Mouse (Mus musculus): ENCODE measurements around the gene Ncmap. TPM values are rescaled to one million over a fixed set of nuclear protein-coding genes. Genes with fewer than 3 reads are reported as not detected.
A peak's percentile ranks its signal among the peaks of the same experiment; 100 is the strongest.

Gene Ncmap
- total and polyA plus RNA-seq, 3 experiments = not detected

DNA sequence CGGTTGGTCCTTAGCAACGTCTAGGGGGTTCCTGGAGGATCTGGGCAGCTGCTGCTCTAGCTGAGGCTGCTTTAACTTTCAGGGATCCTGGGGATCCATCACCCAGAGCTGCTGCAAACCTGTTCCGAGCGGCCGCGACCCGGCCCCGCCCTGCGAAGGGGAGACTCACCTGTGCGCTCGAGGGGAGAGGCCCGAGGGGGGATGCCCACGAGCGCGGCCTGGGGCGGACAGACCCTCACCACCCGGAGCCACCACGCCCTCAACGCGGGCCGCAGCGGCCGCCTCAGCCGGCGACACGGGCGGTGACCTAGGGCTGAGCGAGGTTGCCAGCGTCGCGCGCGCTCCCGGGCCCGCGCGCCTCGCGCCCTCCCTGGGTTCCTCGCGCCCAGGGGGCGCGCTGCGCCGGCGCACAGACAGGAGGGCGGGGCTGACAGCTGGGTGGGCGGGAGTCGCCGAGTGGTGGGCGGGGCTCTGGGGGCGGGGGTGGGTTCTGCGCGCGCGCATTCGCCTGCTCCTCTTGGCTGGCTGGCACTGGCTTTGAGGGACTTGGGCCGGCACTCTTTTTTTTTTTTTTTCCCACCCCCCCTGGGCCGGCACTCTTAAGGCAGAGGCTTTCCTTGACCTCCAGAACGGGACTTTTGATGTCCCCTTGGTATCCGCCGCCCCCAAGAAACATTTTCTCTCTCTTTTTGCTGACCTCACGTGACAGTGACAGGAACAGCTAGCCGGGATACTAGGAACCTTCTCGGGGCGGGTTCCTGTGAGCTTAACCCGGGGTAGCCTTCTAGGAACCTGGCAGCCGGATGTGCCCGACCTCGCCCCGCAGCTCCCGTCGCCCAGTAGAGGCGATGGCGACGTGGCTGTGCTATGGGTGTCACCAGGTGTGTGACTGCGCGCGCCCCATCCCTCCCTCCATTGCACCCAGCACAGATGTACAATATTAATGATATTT, 35.7 kb upstream of the Ncmap start, which contains the start of gene Rcan3:
Rcan3 (minus strand) TSS at position 411 of the 952 bp plus-strand sequence.
- peak; percentile 65 for DNase-seq (ENCODE audit: extremely low read depth)
- Histone ChIP-seq H3K36me3 (replicated peaks in 1 of 2; ENCODE audit: control insufficient read depth in 1 of 2, insufficient read depth in 1 of 2, low read length in 1 of 2) (no peaks in the 10 kb centered on the region), H3K27me3 (replicated peaks) (peaks cover 3% of the 10 kb centered on the region), H3K4me2 (ENCODE audit: insufficient read depth, low read depth, poor library complexity, severe bottlenecking) (peak within 1 kb of the TSS; percentile 58), H3K4me1 (ENCODE audit: control insufficient read depth in 1 of 2, insufficient read depth in 2 of 2) (peaks cover 0 to 31% of the 10 kb centered on the region in 2 experiments; a peak in 2 of 4 replicates), H3K9ac (ENCODE audit: insufficient read depth, low read depth) (peak within 1 kb of the TSS; percentile 53), H3K4me3 (replicated peaks in 1 of 3; ENCODE audit: low read depth in 2 of 3, low read length in 2 of 3, poor library complexity in 1 of 3) (peak within 1 kb of the TSS; percentile 60 to 67 (median 64)), H3K27ac (ENCODE audit: insufficient read depth, low read depth) (no peak within 1 kb of the TSS), H3K79me2 (replicated peaks; ENCODE audit: control insufficient read depth, extremely low read depth, insufficient read depth, poor library complexity, severe bottlenecking) (no peaks in the 10 kb centered on the region), H3K9me3 (replicated peaks; ENCODE audit: low read length) (no peaks in the 10 kb centered on the region)
- peak; percentile 88 for TF ChIP-seq ZNF384 (IDR thresholded peaks at IDR 0.05; ENCODE audit: low read depth, low read length)
- no peak for TF ChIP-seq RAD21 (IDR thresholded peaks at IDR 0.05; ENCODE audit: low read depth, low read length)
- TF ChIP-seq JUN (IDR thresholded peaks at IDR 0.05; ENCODE audit: insufficient read depth, low read depth, low read length) = no peak
- no peak for TF ChIP-seq ZC3H11A (IDR thresholded peaks at IDR 0.05; ENCODE audit: low read depth, low read length)
- TF ChIP-seq MYC (IDR thresholded peaks at IDR 0.05; ENCODE audit: low read depth, low read length) = no peak
- TF ChIP-seq CHD2 (IDR thresholded peaks at IDR 0.05; ENCODE audit: low read length) = no peak
- no peak for TF ChIP-seq RCOR1 (conservative IDR thresholded peaks at IDR 0.05; ENCODE audit: low read depth, low read length)
- no peak for TF ChIP-seq MAFK (IDR thresholded peaks at IDR 0.05; ENCODE audit: insufficient replicate concordance, low read length)
- no peak for TF ChIP-seq ZKSCAN1 (IDR thresholded peaks at IDR 0.05; ENCODE audit: borderline replicate concordance, low read depth, low read length)
- TF ChIP-seq MEF2A (IDR thresholded peaks at IDR 0.05; ENCODE audit: borderline replicate concordance, low read depth, low read length) = no peak
- TF ChIP-seq NELFE (IDR thresholded peaks at IDR 0.05; ENCODE audit: low read depth, low read length) = peak; percentile 67
- TF ChIP-seq MXI1 (IDR thresholded peaks at IDR 0.05; ENCODE audit: low read depth, low read length) = peak; percentile 74
- TF ChIP-seq SMC3 (IDR thresholded peaks at IDR 0.05; ENCODE audit: low read depth, low read length) = no peak; the same call in 1 of the 2 replicates
- TF ChIP-seq TBP (conservative IDR thresholded peaks at IDR 0.05; ENCODE audit: low read depth, low read length) = no peak
- TF ChIP-seq UBTF (IDR thresholded peaks at IDR 0.05; ENCODE audit: low read depth, low read length) = 0 out of 2 replicates have a peak, but pooled peaks have one; percentile 50
- TF ChIP-seq POLR2AphosphoS2 (IDR thresholded peaks at IDR 0.05; ENCODE audit: low read depth, low read length) = no peak
- TF ChIP-seq EP300 (IDR thresholded peaks at IDR 0.05; ENCODE audit: low read length) = no peak
- peak; percentile 49 for TF ChIP-seq USF1 (IDR thresholded peaks at IDR 0.05; ENCODE audit: low read depth, low read length)
- TF ChIP-seq ELF1 (IDR thresholded peaks at IDR 0.05; ENCODE audit: low read depth, low read length) = no peak; the same call in 1 of the 2 replicates
- TF ChIP-seq GABPA (IDR thresholded peaks at IDR 0.05; ENCODE audit: insufficient replicate concordance, low read depth, low read length) = no peak
- no peak for TF ChIP-seq PAX5 (IDR thresholded peaks at IDR 0.05; ENCODE audit: low read length)
- no peak for TF ChIP-seq USF2 (conservative IDR thresholded peaks at IDR 0.05; ENCODE audit: low read depth, low read length)
- TF ChIP-seq CHD1 (IDR thresholded peaks at IDR 0.05; ENCODE audit: low read depth, low read length) = no peak
- no peak for TF ChIP-seq JUND (conservative IDR thresholded peaks at IDR 0.05; ENCODE audit: low read depth, low read length)
- peak; percentile 83 for TF ChIP-seq NRF1 (IDR thresholded peaks at IDR 0.05; ENCODE audit: low read depth, low read length)
- peak; percentile 62 for TF ChIP-seq POLR2A (IDR thresholded peaks at IDR 0.05; ENCODE audit: low read depth, low read length)
- no peak; the same call in 1 of the 2 replicates for TF ChIP-seq TCF12 (IDR thresholded peaks at IDR 0.05; ENCODE audit: low read depth, low read length)
- peak; percentile 15; the same call in 1 of the 2 replicates for TF ChIP-seq HCFC1 (IDR thresholded peaks at IDR 0.05; ENCODE audit: low read depth, low read length)
- TF ChIP-seq SIN3A (IDR thresholded peaks at IDR 0.05; ENCODE audit: low read length) = peak; percentile 53; the same call in 1 of the 2 replicates
- TF ChIP-seq MAX (IDR thresholded peaks at IDR 0.05; ENCODE audit: low read length) = no peak; the same call in 1 of the 2 replicates
- TF ChIP-seq CTCF (conservative IDR thresholded peaks at IDR 0.05 in 1 of 2, IDR thresholded peaks at IDR 0.05 in 1 of 2; ENCODE audit: low read depth in 2 of 2, low read length in 2 of 2) = peak in 1 of 2 experiments; percentile 26; a peak in 1 of 4 replicates
- TF ChIP-seq BHLHE40 (IDR thresholded peaks at IDR 0.05; ENCODE audit: low read depth, low read length) = peak; percentile 95
- TF ChIP-seq KAT2A (IDR thresholded peaks at IDR 0.05; ENCODE audit: insufficient replicate concordance, low read length) = no peak
- no peak; the same call in 1 of the 2 replicates for TF ChIP-seq MAZ (IDR thresholded peaks at IDR 0.05; ENCODE audit: low read depth, low read length)
- 0 out of 2 replicates have a peak, but pooled peaks have one; percentile 7 for TF ChIP-seq IRF4 (IDR thresholded peaks at IDR 0.05; ENCODE audit: low read depth, low read length)
- TF ChIP-seq E2F4 (IDR thresholded peaks at IDR 0.05; ENCODE audit: insufficient replicate concordance, low read depth, low read length) = no peak
- no peak for TF ChIP-seq ZMIZ1 (IDR thresholded peaks at IDR 0.05; ENCODE audit: low read depth, low read length)
- TF ChIP-seq ETS1 (conservative IDR thresholded peaks at IDR 0.05; ENCODE audit: low read depth, low read length) = no peak
- dilution Hi-C loops (cut with MboI; ENCODE audit: extremely low pct_ligation_motif_present, extremely low pct_unique_long_range_greater_than_20kb, low sequenced_read_pairs) (no loop called here), in situ Hi-C loops (cut with MboI; ENCODE audit: low pct_ligation_motif_present, low pct_unique_long_range_greater_than_20kb, low sequenced_read_pairs) (no loop called here)

Measured in CH12.LX (cell line).